Mouse (Mus musculus): Measurements from ENCODE around the gene Sh2d1b2. TPM values are rescaled to one million over a fixed set of nuclear protein-coding genes. Genes with fewer than 3 reads are reported as not detected.

Gene Sh2d1b2
- polyA plus RNA-seq, 1 experiment from 2014 or later, result not detected

GRCm38 (mm10) chr1:170215590-170215989 lies 17.0 kb upstream of the Sh2d1b2 start:
- Histone ChIP-seq H3K9ac (peak overlapping the region; percentile 97; the same call in 1 of the 2 replicates), H3K4me1 (peaks cover 14% of the 10 kb centered on the region), H3K36me3 (peaks cover 22% of the 10 kb centered on the region), H3K27ac (no peak overlapping the region; the same call in 1 of the 2 replicates), H3K27me3 (replicated peaks) (0 out of 2 replicates have a peak, but pooled peaks cover 7% of the 10 kb centered on the region), H3K4me3 (peak overlapping the region; percentile 87), H3K4me2 (peak overlapping the region; percentile 73), H3K9me3 (replicated peaks) (no peaks in the 10 kb centered on the region)
- 61% methylated on average over 3 of the region's 3 CpGs for WGBS (ENCODE audit: insufficient replicate concordance)
- ATAC-seq, result no peak

- no peak overlapping the region for H3K27ac ChIP-seq
- no peak for ATAC-seq
- H3K9me3 ChIP-seq (replicated peaks), result no peaks in the 10 kb centered on the region
- H3K36me3 ChIP-seq, result no peaks in the 10 kb centered on the region
- no peak overlapping the region for H3K4me2 ChIP-seq
- H3K9ac ChIP-seq, result no peak overlapping the region
- H3K4me3 ChIP-seq, result no peak overlapping the region
- peaks cover 7% of the 10 kb centered on the region for H3K4me1 ChIP-seq
- H3K27me3 ChIP-seq (replicated peaks), result peaks cover 18% of the 10 kb centered on the region; the same call in 1 of the 2 replicates
- WGBS (ENCODE audit: insufficient replicate concordance), result 60% methylated on average over 6 of the region's 6 CpGs
Measured at GRCm38 (mm10) chr1:170218091-170218884, 14.3 kb upstream of the Sh2d1b2 start.

- Histone ChIP-seq H3K36me3 (no peaks in the 10 kb centered on the region), H3K27ac (no peak overlapping the region), H3K27me3 (replicated peaks) (peaks cover 19% of the 10 kb centered on the region; the same call in 1 of the 2 replicates), H3K9ac (no peak overlapping the region), H3K4me3 (no peak overlapping the region), H3K9me3 (replicated peaks) (no peaks in the 10 kb centered on the region), H3K4me1 (no peaks in the 10 kb centered on the region), H3K4me2 (no peak overlapping the region)
- ATAC-seq, result no peak
Measured at GRCm38 (mm10) chr1:170220351-170220750, 12.2 kb upstream of the Sh2d1b2 start.

DNA sequence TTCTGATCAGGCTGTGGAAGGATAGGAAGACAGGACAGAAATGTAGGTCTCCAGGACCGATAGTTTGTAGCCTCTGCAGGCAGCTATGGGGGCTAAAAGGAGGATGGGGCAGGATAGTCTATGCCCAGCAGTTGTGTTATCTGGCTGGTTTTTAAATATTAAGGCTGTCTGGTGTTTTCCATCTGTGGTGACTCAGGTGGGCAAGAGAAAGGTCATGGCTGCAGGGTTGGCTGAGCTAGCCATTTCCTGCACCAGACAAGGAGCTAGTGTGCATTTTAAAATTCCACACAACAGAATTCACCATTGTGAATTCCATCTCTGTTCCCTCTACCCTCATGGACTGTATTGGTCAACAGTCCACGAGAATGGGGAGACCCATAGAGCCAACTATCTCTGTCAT lies 9.3 kb upstream of the Sh2d1b2 start:
- H3K4me1 ChIP-seq, result no peaks in the 10 kb centered on the region
- ATAC-seq, result no peak
- no peaks in the 10 kb centered on the region for H3K9me3 ChIP-seq (replicated peaks)
- 43% methylated on average over 2 of the region's 2 CpGs for WGBS (ENCODE audit: insufficient replicate concordance)
- H3K36me3 ChIP-seq, result no peaks in the 10 kb centered on the region
- H3K27ac ChIP-seq, result no peak overlapping the region
- no peak overlapping the region for H3K9ac ChIP-seq
- no peak overlapping the region for H3K4me2 ChIP-seq
- peaks cover 12% of the 10 kb centered on the region; the same call in 1 of the 2 replicates for H3K27me3 ChIP-seq (replicated peaks)
- H3K4me3 ChIP-seq, result no peak overlapping the region

DNA sequence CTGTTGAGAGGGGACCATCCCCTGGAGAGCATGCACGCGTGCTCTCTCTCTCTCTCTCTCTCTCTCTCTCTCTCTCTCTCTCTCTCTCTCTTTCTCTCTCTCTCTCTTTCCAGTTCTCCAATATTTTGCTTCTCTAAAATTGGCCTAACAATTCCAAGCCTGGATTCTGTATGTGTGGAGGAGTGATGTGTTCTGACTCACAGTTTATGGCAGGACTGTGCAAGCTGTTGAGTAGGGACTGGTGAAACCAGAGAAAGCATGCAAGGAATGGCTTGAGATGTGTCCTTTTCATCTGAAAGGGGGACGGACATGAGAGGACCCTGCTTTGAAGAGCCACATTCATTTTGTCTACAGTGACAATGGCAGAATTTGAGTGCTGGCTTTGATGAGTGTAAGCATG lies 12.5 kb downstream of the Sh2d1b2 start:
- no peaks in the 10 kb centered on the region for H3K9me3 ChIP-seq (replicated peaks)
- no peak overlapping the region for H3K27ac ChIP-seq
- H3K9ac ChIP-seq, result no peak overlapping the region
- no peaks in the 10 kb centered on the region for H3K27me3 ChIP-seq (replicated peaks)
- no peaks in the 10 kb centered on the region for H3K4me1 ChIP-seq
- no peaks in the 10 kb centered on the region for H3K36me3 ChIP-seq
- H3K4me2 ChIP-seq, result no peak overlapping the region
- no peak for ATAC-seq
- 70% methylated on average over 3 of the region's 3 CpGs for WGBS (ENCODE audit: insufficient replicate concordance)
- no peak overlapping the region for H3K4me3 ChIP-seq

DNA sequence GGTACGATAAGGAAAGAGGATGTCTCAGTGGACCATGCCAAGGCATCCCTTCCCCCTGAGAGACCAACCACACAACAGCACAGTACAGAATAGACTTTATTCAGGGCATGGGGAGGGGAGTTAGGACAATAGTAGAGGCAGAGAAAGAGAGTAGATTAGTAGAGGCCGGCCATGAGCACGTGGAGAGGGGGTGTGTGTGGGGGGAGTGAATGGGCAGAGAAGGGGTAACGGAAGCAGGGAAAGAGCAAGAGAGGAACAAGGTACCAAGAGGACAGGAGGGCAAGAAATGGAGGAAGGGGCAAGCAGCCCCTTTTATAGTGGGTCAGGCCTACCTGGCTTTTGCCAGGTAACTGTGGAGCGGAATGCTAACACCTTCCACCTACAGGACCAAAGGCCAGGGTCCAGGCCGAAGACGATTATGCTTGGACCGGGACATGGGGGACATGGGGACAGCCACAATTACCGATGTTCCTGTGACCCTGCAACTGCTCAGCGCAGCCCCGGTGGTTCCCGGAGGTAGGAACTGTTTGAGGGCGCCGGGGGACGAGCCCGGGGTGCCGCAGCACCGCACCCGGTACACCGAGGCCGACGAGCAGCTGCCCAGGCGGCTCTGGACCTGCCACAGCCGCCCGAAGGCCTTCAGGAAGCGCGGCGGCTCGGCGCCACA lies 22.5 kb downstream of the Sh2d1b2 start:
- Histone ChIP-seq H3K36me3 (no peaks in the 10 kb centered on the region), H3K4me3 (peak overlapping the region; percentile 64), H3K27me3 (replicated peaks) (peaks cover 8% of the 10 kb centered on the region; the same call in 1 of the 2 replicates), H3K9me3 (replicated peaks) (0 out of 2 replicates have a peak, but pooled peaks cover 4% of the 10 kb centered on the region), H3K27ac (no peak overlapping the region), H3K4me1 (0 out of 2 replicates have a peak, but pooled peaks cover 7% of the 10 kb centered on the region), H3K9ac (peak overlapping the region; percentile 70), H3K4me2 (peak overlapping the region; percentile 67)
- 27% methylated on average over 30 of the region's 30 CpGs for WGBS (ENCODE audit: insufficient replicate concordance)
- peak; percentile 60 for ATAC-seq

DNA sequence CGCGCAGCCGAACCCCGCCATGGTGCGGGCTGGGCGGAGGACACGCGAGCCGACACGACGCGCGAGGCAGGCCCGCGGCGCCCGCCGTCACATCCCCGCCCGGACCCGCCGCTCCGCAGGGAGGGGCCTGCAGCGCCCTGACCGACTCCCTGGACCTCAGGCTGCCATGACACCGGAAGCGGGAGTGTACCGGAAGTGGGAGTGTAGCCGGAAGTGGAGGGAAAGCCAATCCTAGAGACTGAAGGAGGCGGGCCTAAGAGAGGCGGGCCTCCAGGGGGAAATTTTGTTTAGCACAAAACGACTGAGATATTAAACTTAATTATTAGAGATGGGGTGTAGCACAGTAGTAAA lies 23.0 kb downstream of the Sh2d1b2 start:
- peak; percentile 83 for ATAC-seq
- peak overlapping the region; percentile 70 for H3K9ac ChIP-seq
- no peak overlapping the region for H3K27ac ChIP-seq
- H3K4me1 ChIP-seq, result 0 out of 2 replicates have a peak, but pooled peaks cover 7% of the 10 kb centered on the region
- 21% methylated on average over 31 of the region's 32 CpGs for WGBS (ENCODE audit: insufficient replicate concordance)
- H3K9me3 ChIP-seq (replicated peaks), result 0 out of 2 replicates have a peak, but pooled peaks cover 4% of the 10 kb centered on the region
- H3K27me3 ChIP-seq (replicated peaks), result peaks cover 8% of the 10 kb centered on the region; the same call in 1 of the 2 replicates
- peak overlapping the region; percentile 67 for H3K4me2 ChIP-seq
- H3K36me3 ChIP-seq, result no peaks in the 10 kb centered on the region
- peak overlapping the region; percentile 64 for H3K4me3 ChIP-seq

- no peaks in the 10 kb centered on the region for H3K9me3 ChIP-seq (replicated peaks)
- H3K36me3 ChIP-seq, result no peaks in the 10 kb centered on the region
- WGBS (ENCODE audit: insufficient replicate concordance), result 62% methylated on average over 6 of the region's 6 CpGs
- H3K4me1 ChIP-seq, result no peaks in the 10 kb centered on the region
- H3K27ac ChIP-seq, result no peak overlapping the region
- no peak overlapping the region for H3K4me3 ChIP-seq
- H3K27me3 ChIP-seq (replicated peaks), result no peaks in the 10 kb centered on the region
- H3K9ac ChIP-seq, result no peak overlapping the region
- no peak for ATAC-seq
- H3K4me2 ChIP-seq, result no peak overlapping the region
Measured at GRCm38 (mm10) chr1:170270281-170270680, 37.7 kb downstream of the Sh2d1b2 start.

DNA sequence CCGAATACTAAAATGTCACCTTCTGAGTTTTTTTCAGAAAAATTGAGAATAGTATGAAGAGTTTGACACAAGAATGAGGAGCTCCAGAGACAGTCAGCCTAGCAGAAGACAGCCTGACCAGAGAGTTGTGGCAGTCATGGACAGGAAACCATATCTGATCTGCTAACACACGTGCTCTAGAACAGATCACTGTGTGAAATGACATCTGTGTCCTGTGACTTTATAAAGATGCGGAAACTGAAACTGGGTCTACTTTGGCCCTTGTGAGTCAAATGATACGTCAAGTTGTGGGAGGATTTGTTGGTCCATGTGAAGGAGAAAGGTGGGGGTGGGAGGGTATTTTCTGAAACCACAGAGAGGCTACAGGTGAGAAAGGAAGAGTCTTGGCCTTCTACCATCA lies 38.1 kb downstream of the Sh2d1b2 start:
- 51% methylated on average over 4 of the region's 4 CpGs for WGBS (ENCODE audit: insufficient replicate concordance)
- H3K9me3 ChIP-seq (replicated peaks), result no peaks in the 10 kb centered on the region
- no peak overlapping the region for H3K4me2 ChIP-seq
- no peaks in the 10 kb centered on the region for H3K36me3 ChIP-seq
- no peaks in the 10 kb centered on the region for H3K27me3 ChIP-seq (replicated peaks)
- H3K4me3 ChIP-seq, result no peak overlapping the region
- H3K9ac ChIP-seq, result no peak overlapping the region
- no peak overlapping the region for H3K27ac ChIP-seq
- no peaks in the 10 kb centered on the region for H3K4me1 ChIP-seq
- ATAC-seq, result no peak

DNA sequence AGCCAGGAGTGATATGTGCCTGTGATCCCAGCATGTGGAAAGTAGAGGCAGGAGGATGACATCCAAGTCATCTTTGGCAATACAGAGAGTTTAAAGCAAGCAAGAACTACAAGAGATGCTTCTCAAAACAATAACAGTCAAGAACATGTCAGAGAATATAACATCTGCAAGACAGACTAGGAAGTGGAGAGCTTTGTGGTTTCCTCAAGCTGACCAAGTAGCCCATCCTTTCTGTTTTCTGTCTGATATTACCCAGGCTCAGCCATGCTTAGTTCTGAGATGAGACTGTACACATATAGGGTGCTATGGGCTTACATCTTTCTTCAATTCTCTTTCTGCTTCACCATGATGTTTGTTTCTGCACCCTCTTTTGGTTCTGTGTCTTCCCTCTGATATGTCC lies 40.7 kb downstream of the Sh2d1b2 start:
- ATAC-seq, result no peak
- Histone ChIP-seq H3K4me1 (no peaks in the 10 kb centered on the region), H3K27ac (no peak overlapping the region), H3K36me3 (no peaks in the 10 kb centered on the region), H3K27me3 (replicated peaks) (no peaks in the 10 kb centered on the region), H3K4me3 (no peak overlapping the region), H3K9ac (no peak overlapping the region), H3K4me2 (no peak overlapping the region), H3K9me3 (replicated peaks) (no peaks in the 10 kb centered on the region)

DNA sequence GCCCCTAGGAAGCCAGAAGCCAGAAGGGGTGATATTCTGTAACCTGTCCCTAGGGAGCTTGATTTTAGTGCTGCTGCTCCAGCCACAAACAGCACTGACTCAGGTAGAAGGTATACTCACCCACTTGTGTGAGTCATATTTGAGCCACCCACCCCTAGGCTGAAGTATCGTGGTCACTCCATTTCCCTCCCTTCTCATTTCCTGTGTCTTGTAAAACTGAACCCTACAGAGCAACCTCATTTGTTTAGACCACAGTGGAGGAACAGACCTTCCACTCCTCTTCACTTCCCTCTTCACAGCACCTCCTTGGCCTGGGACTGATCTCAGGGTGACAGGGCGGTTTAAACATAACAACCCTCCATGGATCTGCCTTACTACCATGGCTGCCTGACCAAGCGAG lies 44.5 kb downstream of the Sh2d1b2 start, which contains the start of gene Sh2d1b1:
Gene Sh2d1b1 (plus strand): TSS at position 305 of the 400 bp plus-strand sequence.
- Histone ChIP-seq H3K9ac (no peak within 1 kb of the TSS), H3K27me3 (replicated peaks) (no peaks in the 10 kb centered on the region), H3K36me3 (no peaks in the 10 kb centered on the region), H3K9me3 (replicated peaks) (no peaks in the 10 kb centered on the region), H3K4me1 (no peaks in the 10 kb centered on the region), H3K27ac (no peak within 1 kb of the TSS), H3K4me2 (no peak within 1 kb of the TSS), H3K4me3 (no peak within 1 kb of the TSS)
- no peak for ATAC-seq
- WGBS (ENCODE audit: insufficient replicate concordance), result 51% methylated on average over 2 of the region's 3 CpGs

DNA sequence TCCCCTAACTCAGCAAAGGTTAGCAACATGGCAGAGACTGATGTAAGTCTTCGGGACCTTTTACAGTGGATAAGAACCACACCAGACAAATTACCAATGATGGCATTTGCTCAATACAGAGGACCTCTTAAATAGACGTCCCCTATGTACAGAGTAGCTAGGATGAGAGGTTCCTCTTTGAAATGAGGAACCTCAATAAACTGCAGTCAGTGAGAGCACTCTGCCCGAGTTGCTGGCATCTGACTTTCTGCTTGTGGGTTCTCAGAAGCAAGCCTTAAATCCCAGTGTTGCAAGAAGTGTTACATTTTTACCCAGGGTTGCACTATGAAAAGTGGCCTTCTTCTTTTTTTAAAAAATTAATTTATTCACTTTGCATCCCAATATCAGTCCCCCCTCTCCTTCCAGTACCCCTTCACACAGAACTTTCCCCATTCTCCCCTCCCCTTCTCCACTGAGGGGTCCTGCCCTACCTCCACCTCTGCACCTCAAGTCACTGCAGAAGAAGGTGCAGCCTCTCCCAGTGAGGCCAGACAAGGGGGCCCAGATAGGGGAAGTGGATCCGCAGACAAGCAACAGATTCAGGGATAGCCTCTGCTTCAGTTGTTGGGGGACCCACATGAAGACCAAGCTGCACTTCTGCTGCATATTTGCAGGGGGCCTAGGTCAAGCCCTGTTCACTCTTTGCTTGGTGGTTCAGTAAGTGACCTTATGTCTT lies 50.0 kb downstream of the Sh2d1b2 start:
- no peak overlapping the region for H3K4me2 ChIP-seq
- H3K27me3 ChIP-seq (replicated peaks), result no peaks in the 10 kb centered on the region
- H3K36me3 ChIP-seq, result no peaks in the 10 kb centered on the region
- no peak overlapping the region for H3K27ac ChIP-seq
- ATAC-seq, result no peak
- H3K9ac ChIP-seq, result no peak overlapping the region
- H3K4me1 ChIP-seq, result no peaks in the 10 kb centered on the region
- no peaks in the 10 kb centered on the region for H3K9me3 ChIP-seq (replicated peaks)
- 33% methylated on average over 4 of the region's 4 CpGs for WGBS (ENCODE audit: insufficient replicate concordance)
- no peak overlapping the region for H3K4me3 ChIP-seq

Data from liver, embryonic 12.5 days (tissue).